Mouse (Mus musculus): ENCODE data around the gene Abcd1.
A peak's percentile ranks its signal among the peaks of the same experiment; 100 is the strongest.

Gene Abcd1

GRCm38 (mm10) chrX:73716109-73716661 is at the start of gene Abcd1, which contains the start of gene Bcap31:
Gene Abcd1, plus strand, starts transcription at chrX:73716597.
Gene Bcap31, minus strand, starts transcription at chrX:73716175.
- peak; percentile 82 for DNase-seq (ENCODE audit: low spot score)

GRCm38 (mm10) chrX:73672031-73672431 is 44.4 kb upstream of the Abcd1 start:
- peak; percentile 35 for DNase-seq (ENCODE audit: low spot score)

GRCm38 (mm10) chrX:73672879-73673618 is 43.3 kb upstream of the Abcd1 start, which contains the start of gene Slc6a8:
Gene Slc6a8, plus strand, starts transcription at chrX:73673150.
- DNase-seq (ENCODE audit: low spot score): peak; percentile 16

- DNase-seq (ENCODE audit: low spot score): no peak
These were observed 42.8 kb upstream of the Abcd1 start for GRCm38 (mm10) chrX:73673619-73673967.

- peak; percentile 41 for DNase-seq (ENCODE audit: low spot score)
These were observed 42.3 kb upstream of the Abcd1 start for GRCm38 (mm10) chrX:73673968-73674661.

- no peak for DNase-seq (ENCODE audit: low spot score)
These were observed 41.2 kb upstream of the Abcd1 start for GRCm38 (mm10) chrX:73675231-73675630.

- no peak for DNase-seq (ENCODE audit: low spot score)
These were observed 39.7 kb upstream of the Abcd1 start for GRCm38 (mm10) chrX:73676668-73677067.

GRCm38 (mm10) chrX:73684156-73684555 is 32.2 kb upstream of the Abcd1 start:
- DNase-seq (ENCODE audit: low spot score): no peak

GRCm38 (mm10) chrX:73684978-73685377 is 31.4 kb upstream of the Abcd1 start:
- DNase-seq (ENCODE audit: low spot score): no peak

- DNase-seq (ENCODE audit: low spot score): no peak
These were observed 30.8 kb upstream of the Abcd1 start for GRCm38 (mm10) chrX:73685629-73686028.

GRCm38 (mm10) chrX:73690917-73691629 is 25.3 kb upstream of the Abcd1 start:
- DNase-seq (ENCODE audit: low spot score): no peak

GRCm38 (mm10) chrX:73700472-73700871 is 15.9 kb upstream of the Abcd1 start:
- DNase-seq (ENCODE audit: low spot score): no peak

GRCm38 (mm10) chrX:73715476-73716108 is 805 bp upstream of the Abcd1 start:
- no peak for DNase-seq (ENCODE audit: low spot score)

GRCm38 (mm10) chrX:73716709-73717545 is 530 bp downstream of the Abcd1 start:
- no peak for DNase-seq (ENCODE audit: low spot score)

- DNase-seq (ENCODE audit: low spot score): no peak
These were observed 1.3 kb downstream of the Abcd1 start for GRCm38 (mm10) chrX:73717667-73718066.

GRCm38 (mm10) chrX:73718271-73718670 is 1.9 kb downstream of the Abcd1 start:
- no peak for DNase-seq (ENCODE audit: low spot score)

GRCm38 (mm10) chrX:73718686-73719362 is 2.4 kb downstream of the Abcd1 start:
- no peak for DNase-seq (ENCODE audit: low spot score)

- no peak for DNase-seq (ENCODE audit: low spot score)
These were observed 14.5 kb downstream of the Abcd1 start for GRCm38 (mm10) chrX:73730908-73731307.

- no peak for DNase-seq (ENCODE audit: low spot score)
These were observed 21.8 kb downstream of the Abcd1 start for GRCm38 (mm10) chrX:73738155-73738554.

GRCm38 (mm10) chrX:73739151-73739550 is 22.8 kb downstream of the Abcd1 start:
- no peak for DNase-seq (ENCODE audit: low spot score)
